Mouse (Mus musculus) kidney, adult 2 months (tissue): ENCODE measurements at regions not wholly inside any gene's neighbourhood (a gene's known extent, or its start where the extent isn't known, plus 50 kb on each side); places are given as distances from the start of the nearest gene placed in this dataset.

Experiments used
- CTCF ChIP-seq: fragments of 200-500 bp; conservative IDR thresholded peaks from 2 replicates; pipeline ENCODE4 v1.5.1; 2011; ENCODE audit warnings: low read depth, mild to moderate bottlenecking, control low read depth, low read length, moderate library complexity, mixed read lengths; ENCODE audit not compliant: insufficient read depth, insufficient read length
- POLR2A ChIP-seq: fragments of 200-500 bp; IDR thresholded peaks from one replicate; pipeline ENCODE4 v1.6.1; 2011; ENCODE audit warnings: low read depth, low read length, control low read depth

- TF ChIP-seq CTCF (no peak), POLR2A (no peak)
Observed at GRCm38 (mm10) chr16:62981821-62982220, 127.7 kb downstream of the Pros1 start.
